Mouse (Mus musculus) mouse trophoblast stem cell (cell line): ENCODE measurements around the gene Gtdc1.

Experiments
- in situ Hi-C, 2 experiments: fragments of 300-500 bp; cut with MseI, MboI; formaldehyde crosslinking; loops; 2 replicates in 1 of 2; 3 replicates in 1 of 2; pipeline ENCODE4 v1.15.1; 2025

The Gtdc1 gene

DNA sequence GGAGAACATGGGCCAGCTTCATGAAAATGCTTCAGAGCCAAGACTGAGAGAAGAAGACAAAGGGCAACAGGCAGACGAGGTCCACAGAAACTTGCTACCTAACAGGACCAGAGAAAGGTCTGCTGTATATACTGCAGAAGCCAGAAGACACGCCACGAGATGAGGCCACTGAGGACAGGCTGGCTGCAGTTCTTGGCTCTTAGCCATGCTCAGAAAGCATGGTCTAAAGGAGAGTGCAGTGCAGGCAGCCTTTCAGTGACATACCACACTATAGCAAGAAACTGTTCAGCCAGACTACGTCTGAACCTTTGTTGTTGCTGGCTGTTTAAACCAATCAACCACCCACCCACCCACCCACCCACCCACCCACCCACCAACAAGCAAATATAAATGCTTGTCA is 336.6 kb downstream of the Gtdc1 start:
- in situ Hi-C loops = no loop called here

DNA sequence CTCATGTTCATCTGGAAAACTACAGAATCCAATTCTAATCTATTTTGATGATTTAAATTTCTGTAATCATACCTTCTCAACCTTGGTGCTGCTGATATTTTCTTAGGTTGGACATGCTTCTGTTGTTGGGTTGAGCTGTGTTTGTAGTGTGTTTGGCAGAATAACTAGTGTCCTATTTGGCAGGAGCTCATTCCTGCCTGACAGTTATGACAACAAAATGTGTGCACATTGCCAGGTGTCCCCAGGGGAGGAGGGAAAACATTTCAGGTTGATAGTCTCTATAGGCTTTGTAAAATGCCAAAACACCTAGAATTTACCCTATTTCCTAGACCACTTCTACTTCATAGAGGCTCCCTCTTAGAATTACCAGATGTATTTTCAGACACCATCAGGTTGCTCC is 343.4 kb downstream of the Gtdc1 start:
- in situ Hi-C loops = no loop called here

DNA sequence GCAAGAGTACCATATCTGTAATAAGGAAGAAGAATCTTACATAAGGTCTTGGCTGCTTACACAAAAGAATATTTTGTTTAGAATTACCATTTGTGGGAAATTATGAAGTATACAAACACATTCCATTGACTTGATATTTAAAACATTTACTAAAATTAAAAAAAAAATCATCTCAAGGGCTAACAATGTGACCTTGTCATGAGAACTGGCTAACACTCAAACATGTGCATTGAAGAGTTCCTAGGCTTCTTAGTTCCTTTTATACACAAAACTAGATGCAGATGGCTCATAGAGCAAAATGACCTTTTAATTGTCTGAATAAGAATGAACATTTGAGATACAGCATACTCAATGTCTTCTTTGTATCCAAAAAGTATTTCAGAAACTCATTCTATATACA is 344.0 kb downstream of the Gtdc1 start:
- in situ Hi-C loops = no loop called here

GRCm38 (mm10) chr2:44571810-44572209 is 355.6 kb downstream of the Gtdc1 start:
- in situ Hi-C loops = no loop called here

- in situ Hi-C loops = no loop called here
Observed at GRCm38 (mm10) chr2:44571156-44571555, 356.3 kb downstream of the Gtdc1 start.

DNA sequence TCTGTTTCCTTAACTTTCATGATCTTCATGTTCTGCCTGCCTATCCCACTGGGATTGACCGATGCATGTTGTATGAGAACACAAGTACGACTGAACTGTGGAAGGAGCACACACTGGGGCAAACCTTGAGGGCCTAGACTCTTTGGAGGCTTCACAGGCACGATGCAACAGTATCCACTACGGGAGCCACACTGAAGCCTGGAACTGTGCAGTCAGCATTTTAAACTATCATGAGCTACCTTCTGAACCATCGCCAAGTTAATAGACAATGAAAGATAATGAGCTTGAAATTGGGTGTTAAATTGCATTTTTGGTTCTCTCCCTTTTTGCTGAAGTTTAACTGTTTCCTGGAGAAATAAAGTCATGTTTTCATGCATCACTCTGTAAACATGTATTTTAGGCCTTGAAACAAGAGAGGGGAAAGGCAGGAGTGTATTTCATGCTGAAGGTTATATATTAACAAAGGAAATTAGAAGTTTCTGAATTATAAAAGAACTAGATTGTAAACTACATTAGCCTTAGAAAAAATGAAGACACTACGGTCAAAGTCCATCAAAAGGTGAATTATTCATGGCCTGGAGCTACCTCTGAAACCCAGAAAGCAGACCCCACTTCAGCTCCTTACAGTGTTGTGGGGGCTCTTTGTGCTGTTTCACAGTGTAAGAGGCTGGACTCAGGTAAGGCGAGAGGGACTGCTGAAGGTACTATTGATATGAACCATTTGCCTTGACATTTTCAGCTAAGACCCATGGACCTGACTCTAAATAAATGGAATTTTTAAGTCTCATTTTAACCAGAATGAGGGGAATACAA is 358.1 kb downstream of the Gtdc1 start:
- in situ Hi-C loops = no loop called here

- in situ Hi-C loops = no loop called here
Observed at GRCm38 (mm10) chr2:44564776-44565692, 362.4 kb downstream of the Gtdc1 start.

- in situ Hi-C loops = no loop called here
Observed at GRCm38 (mm10) chr2:44561789-44562188, 365.7 kb downstream of the Gtdc1 start.

DNA sequence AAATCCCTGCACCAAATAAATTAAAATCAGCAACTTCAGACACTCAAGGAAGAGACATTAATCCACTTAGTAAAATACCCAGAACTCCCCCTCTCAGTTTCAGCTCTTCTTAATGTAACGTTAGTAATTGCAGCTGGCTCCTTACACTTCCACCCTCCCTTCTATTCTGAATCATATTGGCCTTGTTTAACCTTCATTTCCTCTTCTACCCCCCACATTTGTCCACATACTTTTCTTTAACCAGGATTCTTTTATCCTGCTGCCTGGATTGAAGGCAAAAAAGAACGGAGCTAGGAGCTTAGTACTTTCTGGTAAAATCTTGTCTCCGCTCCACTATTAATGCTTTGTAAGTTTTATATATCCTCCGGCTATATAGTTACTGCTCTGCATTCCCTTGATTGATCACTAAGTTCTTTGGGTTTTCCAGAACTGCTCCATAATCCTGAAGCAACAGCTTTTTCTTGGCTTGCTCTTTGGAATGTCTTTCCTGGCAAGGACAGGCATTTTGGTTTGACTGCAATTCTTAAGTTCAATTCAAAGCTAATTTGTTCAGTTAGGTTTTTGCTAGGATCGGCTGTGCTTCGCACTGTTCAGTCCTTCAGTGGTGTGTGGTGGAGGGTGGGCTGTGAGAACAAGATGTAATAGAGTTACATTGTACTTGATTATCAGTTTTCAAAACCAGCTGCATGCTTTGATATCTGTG is 368.1 kb downstream of the Gtdc1 start:
- in situ Hi-C loops = no loop called here

GRCm38 (mm10) chr2:44557669-44558281 is 369.7 kb downstream of the Gtdc1 start:
- in situ Hi-C loops = no loop called here

DNA sequence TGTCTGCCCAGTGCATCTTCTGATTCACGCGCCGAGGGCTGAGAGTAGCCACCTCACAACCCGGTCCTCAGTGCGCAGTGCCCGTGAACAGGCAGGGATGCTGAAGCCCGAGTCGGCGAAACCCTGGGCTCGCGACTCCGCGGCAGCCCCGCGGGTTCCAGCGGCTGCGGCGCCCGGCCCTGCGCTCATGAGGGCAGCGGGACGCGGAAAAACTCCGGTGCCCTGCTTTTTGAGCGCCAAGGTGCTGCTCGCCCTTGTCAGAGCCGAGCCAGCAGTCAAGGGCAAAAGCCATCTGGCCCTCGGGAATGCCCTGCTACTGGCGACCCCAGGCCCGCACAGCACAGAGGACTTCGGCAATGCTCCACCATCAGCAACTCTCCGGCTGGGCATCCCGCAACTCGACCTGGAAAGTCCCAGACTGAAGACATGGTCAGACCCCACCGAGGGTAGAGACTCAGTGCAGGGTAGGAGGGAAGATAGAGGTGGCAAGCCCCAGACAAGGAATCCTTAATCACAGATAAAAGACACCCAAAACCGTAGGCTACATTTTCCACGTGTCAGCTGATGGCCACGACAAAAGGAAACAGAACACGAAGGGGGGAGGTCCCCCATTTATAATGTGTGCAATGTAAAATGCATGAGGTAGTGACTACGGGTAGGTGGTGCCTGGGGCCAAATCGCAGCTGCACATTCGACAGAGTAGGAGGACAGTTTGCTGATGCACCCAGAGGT is 370.4 kb downstream of the Gtdc1 start:
- in situ Hi-C loops = no loop called here

DNA sequence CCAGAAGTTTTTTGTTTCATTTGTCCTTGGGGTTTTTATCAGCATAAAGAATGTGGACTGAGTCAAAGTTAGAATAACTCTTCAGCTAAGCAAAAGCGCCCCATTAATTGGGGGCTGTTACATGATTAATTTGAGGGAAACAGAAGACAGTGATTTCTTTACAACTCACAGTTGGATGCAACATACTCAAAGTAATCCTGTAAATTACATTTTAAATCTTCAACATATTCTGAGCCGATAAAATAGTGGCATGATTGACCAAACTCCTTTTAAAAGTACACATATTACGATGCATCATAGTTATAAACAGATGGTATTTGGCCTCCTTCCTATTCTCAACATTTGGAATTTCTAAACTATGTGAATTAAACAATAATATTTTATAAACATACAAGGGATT is 372.7 kb downstream of the Gtdc1 start:
- in situ Hi-C loops = no loop called here

DNA sequence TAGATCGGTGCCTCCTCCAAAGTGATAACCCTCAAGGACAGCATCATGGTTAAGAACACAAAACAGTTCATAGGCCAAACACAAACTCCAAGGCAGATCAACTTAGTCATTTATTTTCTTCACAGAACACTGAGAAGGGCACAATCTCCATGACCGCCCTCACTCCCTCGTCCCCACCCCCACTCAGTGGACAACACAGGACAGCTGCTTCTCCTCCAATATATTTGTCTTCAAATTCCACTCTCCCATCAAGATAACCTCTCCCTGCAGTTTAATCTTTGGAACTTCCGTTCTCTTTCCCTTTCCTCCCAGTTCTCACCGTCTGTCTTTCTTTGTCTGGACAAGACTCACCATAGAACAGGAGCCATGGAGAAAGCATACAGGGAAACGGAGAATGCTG is 378.1 kb downstream of the Gtdc1 start:
- in situ Hi-C loops = no loop called here

DNA sequence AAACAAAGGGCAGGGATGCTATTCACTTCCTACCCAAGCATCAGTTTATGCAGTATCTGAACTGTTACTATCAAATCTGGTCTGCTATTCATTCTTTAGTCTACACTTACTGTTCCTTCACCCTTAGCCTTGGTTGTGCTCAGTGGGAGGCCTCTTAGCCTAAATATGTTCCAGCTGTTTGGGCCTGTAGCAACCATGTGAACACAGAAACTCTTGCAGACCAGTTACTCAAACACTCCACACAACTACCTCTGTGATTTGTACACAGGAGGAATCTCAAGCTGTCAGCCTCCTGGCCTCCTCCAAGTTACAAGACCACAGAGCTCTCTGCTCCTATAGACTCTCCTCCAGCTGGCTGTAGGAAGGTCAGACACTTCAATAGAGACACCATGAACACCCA is 384.7 kb downstream of the Gtdc1 start:
- in situ Hi-C loops = no loop called here

- in situ Hi-C loops = no loop called here
Observed at GRCm38 (mm10) chr2:44541726-44542125, 385.7 kb downstream of the Gtdc1 start.

- in situ Hi-C loops = no loop called here
Observed at GRCm38 (mm10) chr2:44540881-44541280, 386.6 kb downstream of the Gtdc1 start.

- in situ Hi-C loops = no loop called here
Observed at GRCm38 (mm10) chr2:44539121-44539634, 388.3 kb downstream of the Gtdc1 start.

GRCm38 (mm10) chr2:44538135-44538534 is 389.3 kb downstream of the Gtdc1 start:
- in situ Hi-C loops = no loop called here

GRCm38 (mm10) chr2:44535760-44536159 is 391.7 kb downstream of the Gtdc1 start:
- in situ Hi-C loops = no loop called here

DNA sequence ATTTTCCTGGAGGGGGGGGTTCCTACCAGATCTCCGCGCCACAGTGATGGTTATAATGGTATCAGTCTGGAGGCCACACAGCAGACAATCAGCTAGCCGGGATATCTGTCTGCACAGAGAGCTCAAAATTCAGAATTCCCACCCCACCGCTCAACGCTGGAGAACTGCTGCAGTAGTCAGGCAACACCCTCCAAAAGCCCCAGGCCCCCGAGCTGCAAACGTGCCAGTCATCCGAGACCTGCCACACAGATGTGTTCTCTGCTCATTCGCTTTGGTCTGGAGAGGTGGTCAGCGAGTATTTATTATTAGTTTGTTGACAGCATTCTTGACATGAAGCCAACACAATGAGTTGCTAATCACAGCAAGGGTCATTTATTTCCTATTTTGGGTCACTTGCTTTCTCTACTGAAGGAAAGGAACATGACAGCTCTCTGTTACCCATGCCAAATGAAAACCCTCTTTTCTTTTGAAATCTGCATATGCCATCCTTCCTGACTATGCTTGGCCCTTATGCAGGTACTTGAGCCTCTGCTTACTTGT is 392.3 kb downstream of the Gtdc1 start:
- in situ Hi-C loops = no loop called here
